Mouse (Mus musculus) heart, postnatal 14 days (tissue): ENCODE data around the gene Taf1c. TPM values are rescaled to one million over a fixed set of nuclear protein-coding genes. Genes with fewer than 3 reads are reported as not detected.
A peak's percentile ranks its signal among the peaks of the same experiment; 100 is the strongest.

Source experiments
- DNase-seq, 2 experiments: peaks; one replicate each; pipeline ENCODE4 v3.0.0; 2021 to 2022
- intact Hi-C: fragments of 180-260 bp; cut with DNase I; formaldehyde crosslinking; loops from one replicate; pipeline ENCODE4 v1.15.1; 2025
- total RNA-seq, 2 experiments: library from RNA; stranded (reverse); gene quantifications; 2 replicates each; pipeline ENCODE4 v1.2.3; 2021

Gene Taf1c
- total RNA-seq, 2 experiments from 2014 or later = 4.0 to 4.2 TPM

DNA sequence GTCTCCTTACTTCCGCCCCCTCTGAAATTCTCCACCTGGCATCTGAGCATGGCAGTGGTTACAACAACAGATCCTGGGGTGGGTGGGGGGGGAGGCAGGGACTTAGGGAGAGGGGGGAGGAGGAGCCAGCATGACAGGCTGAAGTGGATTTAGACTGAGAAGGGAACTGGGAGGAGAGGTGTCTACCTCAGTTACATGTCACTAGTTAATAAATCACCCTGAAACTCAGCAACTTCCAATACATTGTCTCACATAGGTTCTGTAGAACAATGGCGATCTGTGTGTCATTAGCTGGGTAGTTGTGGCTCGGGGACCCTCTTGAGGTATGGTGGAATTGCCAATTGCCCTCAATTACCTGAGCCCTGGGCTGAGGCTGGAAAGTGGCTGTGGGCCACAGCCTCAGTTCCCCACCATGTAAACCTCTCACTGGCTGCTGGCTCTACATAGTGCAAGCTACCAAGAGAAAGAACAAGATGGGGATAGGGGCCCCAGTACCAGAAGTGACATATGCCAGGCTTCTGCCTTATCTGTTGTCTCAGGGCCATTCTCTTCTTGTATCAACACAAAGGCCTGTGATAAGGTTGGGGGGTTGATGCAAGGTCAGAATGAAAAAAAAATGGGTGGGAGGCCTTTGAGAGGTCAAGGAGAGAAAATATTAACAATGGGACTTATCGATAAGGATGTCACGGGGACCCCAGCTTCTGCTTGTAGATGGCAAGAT is 24.4 kb downstream of the Taf1c start:
- intact Hi-C loops = no loop called here
- DNase-seq = no peak

DNA sequence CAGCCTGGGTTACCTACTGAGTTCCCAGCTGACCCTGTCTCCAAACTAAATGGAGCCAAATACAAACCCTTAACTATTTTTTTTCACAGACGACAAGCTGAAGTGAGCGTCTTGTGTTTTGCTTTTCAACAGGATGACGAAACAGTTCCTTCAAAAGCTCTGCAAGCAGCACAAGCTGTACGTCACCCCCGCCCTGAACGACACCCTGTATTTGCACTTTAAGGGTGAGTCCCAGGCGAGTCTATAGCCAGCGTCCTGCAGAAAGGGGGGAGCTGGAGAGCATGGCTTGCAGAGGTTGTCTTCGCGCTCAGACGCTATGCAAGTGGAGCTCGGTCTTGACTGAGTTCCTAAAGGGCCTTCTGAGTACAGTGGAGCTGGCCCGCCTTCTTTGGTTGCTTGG is 25.9 kb downstream of the Taf1c start:
- DNase-seq = no peak
- intact Hi-C loops = no loop called here

DNA sequence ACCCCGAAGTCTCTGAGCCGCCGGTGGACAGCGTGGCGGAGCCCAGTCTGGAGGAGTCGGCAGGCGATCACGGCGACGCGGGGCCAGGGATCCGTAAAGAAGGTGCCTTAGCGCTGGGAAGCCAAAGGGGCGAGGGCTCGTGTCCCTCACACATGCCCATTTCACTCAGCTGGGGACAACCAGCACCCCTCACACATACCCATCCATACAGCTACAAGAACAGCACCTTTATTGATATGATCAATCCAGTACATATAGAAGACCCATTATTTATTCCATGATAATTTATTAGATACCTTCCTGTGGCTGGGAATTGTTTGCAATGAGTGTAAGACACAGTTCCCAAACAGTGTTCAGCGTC is 29.7 kb downstream of the Taf1c start:
- intact Hi-C loops = no loop called here
- no peak for DNase-seq

DNA sequence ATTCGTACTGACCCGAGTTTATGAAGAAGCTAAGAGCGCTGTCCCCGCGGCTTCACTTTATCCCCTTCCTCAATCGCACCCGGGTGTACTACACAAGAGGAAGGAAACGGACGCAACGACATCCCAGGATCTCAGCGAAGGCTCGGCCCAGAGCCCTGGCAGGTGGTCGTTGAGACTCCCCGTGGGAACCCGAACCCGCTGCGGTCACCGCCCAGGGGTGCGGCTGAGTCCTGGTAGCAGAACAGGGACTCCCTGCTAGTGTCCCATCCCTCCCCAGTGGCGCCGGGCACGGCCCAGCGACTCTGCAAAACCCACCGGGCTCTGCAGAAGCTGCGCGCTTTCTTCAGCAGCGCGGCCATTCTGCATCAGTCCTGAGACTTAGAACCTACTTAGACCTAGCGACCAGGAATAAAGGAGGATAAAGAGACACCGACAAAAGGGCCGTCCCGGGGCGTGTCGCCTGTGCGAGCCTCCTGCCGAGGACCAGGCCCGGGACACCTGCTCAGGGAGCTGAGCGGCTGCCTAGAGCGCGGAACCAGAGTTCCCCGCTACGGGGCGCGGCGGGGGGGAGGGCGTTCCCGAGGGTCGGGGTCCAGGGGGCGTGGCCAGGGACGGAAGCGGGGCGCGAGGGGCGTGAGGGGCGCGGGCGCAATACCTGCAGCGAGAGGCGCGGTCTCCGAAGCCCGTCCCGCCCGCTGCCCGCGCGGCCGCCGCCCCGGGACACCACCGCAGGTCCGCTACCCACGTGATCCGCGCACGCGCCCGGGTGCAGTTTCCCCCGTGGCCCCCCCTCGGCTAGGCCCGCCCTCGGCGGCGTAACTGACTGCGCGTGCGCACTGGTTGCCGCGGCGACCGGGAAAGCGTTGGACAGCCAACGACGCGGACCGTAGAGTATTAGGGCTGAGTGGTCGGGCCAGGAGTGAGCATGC is 30.3 kb downstream of the Taf1c start, which contains the start of the genes Hsdl1 and Dnaaf1:
Gene Hsdl1, minus strand, starts transcription at position 747 of the 929 bp plus-strand sequence.
Gene Dnaaf1, plus strand, starts transcription at position 799 of the 929 bp plus-strand sequence.
- DNase-seq = peak; percentile 99
- intact Hi-C loops = loop anchor here (1.0 kb wide), 1 partner anchor 14 kb away; no protein-coding TSS in a partner anchor

DNA sequence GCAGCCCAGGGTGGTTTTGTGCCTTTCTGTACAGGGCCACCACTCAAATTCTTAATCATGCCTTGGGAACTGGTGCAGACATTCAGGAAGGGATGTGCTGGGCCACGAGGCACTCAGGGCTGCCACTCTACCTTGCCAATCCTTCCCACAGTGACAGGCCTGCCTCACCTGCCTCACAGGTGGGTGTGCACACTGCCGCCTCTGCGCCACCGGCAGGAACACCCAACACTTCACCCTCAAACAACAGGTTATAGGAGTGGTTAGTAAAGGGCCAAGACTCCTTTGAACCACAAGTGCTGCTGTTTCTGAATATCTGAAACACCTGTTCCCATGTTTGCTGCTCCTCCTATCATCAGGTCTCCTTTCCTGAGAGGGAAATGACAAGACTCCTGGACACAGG is 32.6 kb downstream of the Taf1c start:
- intact Hi-C loops = no loop called here

DNA sequence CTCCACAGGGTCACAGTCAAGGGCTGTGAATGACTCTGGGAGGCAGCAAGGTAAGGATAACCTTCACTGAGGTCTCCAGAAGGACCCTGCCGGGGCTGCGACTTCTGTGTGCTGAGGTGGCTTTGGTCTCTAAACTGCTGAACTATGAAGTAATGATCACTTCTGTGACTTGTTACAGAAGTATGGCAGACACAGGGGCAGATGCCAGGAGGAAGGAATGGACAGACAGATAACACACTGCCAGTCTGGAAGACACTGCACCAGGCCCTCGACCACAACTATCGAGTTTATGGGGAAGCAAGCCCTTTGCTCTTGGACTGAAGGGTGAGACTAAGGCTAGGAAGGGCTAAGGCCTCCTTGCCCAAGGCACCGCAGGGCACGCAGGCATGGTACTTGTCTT is 33.9 kb downstream of the Taf1c start:
- DNase-seq = no peak
- intact Hi-C loops = no loop called here

More for the DNA sequence above, 32.6 kb downstream of the Taf1c start:
- DNase-seq = no peak

DNA sequence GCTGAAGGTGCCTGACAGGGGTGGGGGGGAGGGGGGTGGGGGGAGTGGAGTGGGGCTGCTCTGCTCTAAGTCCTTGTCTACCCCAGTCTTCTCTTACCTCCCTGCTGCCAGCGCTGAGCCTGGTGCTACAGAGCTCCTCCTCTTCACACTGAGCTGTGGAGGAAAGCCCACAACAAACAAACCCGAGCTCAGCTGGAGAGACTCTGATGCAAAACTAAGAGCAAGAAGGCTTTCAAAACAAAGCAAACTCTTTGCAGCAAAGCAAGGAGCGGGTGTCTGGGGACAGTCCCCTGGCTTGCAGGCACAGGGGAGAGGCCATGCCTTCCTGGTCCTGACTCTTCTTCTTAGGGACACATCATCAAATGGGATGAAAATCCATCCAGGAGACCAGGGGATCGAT is 35.1 kb downstream of the Taf1c start:
- intact Hi-C loops = no loop called here
- no peak for DNase-seq

DNA sequence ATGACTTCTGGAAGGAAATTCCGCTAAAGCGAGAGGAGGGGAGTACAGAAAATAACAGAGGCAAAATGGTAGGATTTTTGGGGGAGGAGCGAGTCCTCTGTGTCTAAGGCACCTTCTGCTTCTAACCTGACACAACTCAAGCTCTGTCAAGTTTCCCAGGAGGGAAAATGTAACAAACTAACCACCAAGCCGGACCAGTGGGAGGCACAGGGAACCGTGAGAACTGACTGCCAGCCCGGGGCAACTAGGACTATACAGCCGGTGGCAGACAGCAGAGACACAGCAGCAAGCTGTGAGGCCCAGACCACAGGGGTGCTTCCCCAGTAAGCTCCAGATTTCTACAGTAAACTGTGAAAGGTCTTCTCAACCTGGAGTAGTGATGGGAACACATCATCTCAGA is 36.1 kb downstream of the Taf1c start:
- intact Hi-C loops = no loop called here
- no peak for DNase-seq

DNA sequence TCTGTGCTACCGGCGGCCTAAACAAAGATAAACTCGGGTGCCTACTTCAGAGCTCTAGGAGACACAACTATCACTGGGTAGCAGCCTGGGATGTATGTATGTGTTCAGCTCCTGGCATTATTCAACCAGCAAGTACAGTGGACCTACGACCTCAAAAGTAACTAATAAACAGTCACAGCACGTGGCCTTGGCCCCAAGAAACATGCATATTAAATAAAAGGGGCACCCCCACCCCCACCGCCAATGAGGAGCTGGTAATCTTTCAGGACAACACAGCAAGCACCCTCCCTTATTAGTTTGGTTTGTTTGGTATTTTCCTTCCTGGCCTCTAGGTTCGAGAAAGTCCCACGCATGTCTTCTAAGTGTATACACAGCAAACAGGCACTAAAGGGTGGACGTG is 36.8 kb downstream of the Taf1c start:
- intact Hi-C loops = no loop called here
- DNase-seq = no peak

DNA sequence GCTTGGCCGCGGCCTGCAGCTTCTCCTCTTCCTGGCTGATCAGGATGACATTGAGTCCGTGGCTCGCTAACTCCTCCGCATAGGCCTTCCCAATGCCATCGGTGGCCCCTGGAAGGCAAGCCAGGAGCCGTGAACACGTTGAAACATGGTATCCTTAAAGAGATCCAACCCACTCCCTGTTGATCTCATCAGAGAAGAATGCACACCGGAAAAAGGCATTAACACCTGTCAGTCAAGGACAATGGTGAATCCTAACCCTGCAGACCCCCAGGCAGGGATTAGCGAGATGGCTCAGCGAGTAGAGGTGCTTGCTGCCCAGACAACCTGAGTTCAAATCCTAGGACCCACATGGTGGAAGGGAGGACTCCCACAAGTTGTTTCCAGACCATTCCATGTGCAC is 38.7 kb downstream of the Taf1c start:
- no peak for DNase-seq
- intact Hi-C loops = no loop called here

DNA sequence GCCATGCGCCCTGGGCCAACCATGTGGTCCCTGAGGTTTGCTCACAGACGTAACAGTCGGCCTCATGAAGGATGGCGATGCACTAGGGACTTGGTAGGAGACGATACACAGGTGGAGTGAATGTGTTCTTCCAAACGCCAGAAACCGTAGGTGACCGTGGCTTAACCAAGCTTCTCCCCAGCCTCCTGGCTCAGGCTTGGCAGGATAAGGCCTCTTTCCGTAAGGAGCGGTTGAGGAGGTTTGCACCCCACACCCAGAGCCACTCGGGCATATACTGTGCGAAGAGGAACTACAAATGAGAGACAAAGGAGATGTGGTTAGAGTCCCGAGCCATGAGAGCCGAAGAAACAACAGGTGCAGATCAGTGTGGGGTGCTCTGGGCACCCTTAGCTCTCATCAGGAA is 41.2 kb downstream of the Taf1c start:
- DNase-seq = no peak
- intact Hi-C loops = no loop called here

DNA sequence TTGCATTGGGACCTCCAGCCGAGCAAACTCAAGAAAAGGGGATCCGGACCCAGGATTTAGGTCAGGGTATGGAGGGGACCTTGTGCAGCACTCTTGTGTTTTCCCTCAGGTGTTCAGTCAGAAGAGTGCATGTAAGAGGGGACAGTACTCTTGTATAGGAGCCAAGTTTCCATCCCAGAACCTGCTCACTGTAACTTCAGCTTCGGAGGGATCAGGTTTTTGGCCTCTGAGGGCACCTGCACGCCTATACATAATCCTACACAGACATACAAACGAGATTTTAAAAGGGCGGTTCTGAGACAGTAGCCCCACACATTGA is 45.7 kb downstream of the Taf1c start:
- intact Hi-C loops = loop anchor here (5.0 kb wide), 1 partner anchor 43 kb away; no protein-coding TSS in a partner anchor
- no peak for DNase-seq

DNA sequence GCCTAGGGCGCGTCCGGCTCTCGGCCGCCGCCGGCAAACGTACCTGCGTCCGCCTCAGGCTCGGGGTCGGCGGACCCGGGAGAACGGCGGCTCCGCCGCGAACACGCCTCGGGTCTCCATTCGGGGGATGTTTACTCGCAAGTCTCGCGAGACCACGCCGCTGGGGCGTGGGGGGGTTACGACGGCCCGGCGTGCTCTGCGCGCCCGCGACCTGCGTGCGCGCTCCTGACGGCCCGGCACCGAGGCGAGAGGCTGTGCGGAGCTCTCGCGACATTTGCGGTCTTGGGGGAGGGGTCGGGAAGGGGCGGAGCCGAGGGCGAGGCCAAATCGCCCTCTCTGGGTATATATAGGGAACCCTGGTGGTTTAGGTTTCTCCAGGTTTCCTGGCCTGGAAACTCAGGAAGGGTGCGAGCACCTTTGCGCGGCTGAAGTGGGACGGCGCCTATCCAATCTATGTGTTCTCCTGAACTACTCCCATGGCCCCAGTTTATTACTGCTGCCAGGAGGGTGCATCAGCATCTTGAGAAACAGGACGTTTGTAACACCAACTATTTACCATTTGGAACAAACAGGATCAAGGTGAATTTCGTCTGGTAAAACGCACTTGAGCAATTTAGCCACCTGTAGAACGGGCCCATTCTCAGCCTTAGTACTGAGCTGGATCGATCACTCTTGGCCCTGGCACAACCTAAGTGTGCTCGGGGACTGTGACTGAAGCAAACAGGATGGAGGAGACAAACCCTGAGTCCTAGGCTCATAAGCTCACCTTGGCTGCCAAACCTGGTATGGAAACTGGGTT is 46.2 kb downstream of the Taf1c start, which contains the start of gene Mbtps1:
Gene Mbtps1, minus strand, starts transcription at position 133 of the 799 bp plus-strand sequence.
- intact Hi-C loops = loop anchor here (5.0 kb wide), 1 partner anchor 43 kb away; no protein-coding TSS in a partner anchor
- peak; percentile 99 for DNase-seq

DNA sequence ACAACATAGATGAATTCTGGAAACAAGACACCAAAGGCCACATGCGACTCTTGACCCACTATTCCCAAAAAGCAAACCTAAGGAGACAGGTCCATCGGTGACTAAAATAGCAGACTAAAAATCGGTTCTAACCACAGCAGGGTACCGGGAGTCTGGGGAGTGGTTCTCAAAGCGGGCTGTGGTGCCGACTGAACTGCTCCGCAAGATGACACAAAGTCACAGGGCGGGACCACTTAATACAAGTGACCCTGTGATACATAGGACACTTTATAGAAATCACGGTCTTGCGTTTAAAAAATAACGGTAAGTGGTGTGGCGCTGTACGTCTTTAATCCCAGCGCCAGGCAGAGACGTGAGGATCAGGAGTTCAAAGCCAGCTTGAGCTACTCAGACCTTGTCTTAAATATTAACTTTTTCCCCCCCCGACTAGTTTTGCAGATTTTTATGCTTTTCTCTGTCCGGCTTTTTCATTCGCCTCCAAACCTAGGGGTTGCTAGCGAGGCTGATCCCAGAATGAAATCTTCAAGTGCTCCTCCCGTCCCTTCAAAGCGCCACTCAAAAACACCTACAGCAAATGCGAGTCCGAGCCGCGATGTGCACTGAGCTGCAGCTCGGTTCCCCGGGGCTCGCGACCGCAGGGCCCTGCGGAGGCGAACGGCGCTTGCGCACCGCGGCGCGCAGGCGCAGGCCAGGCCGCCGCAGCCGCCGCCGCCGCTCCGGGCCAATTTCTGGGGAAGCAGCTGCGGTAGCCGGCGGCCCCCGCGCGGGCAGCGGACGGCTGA is 47.0 kb downstream of the Taf1c start:
- intact Hi-C loops = loop anchor here (5.0 kb wide), 1 partner anchor 44 kb away; no protein-coding TSS in a partner anchor
- DNase-seq = peak in 1 of 2 experiments; percentile 86

DNA sequence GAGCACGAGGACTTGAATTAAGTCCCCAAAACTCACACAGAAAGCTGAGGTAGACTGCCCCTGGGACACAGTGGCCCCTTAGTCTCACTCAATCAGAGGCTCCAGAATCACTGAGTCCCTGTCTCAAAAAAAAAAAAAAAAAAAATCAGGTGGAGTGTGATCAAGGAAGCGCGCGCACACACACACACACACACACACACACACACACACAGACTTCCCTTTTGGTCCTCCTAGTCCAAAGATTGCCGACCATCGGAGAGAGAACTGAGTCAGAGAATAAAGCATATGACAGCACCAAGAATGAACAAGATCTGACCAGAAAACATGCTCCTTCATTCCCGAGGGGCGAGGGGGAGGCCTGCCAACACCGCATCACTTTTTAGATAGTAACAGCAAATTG is 47.9 kb downstream of the Taf1c start:
- no peak for DNase-seq
- intact Hi-C loops = loop anchor here (5.0 kb wide), 1 partner anchor 45 kb away; no protein-coding TSS in a partner anchor

DNA sequence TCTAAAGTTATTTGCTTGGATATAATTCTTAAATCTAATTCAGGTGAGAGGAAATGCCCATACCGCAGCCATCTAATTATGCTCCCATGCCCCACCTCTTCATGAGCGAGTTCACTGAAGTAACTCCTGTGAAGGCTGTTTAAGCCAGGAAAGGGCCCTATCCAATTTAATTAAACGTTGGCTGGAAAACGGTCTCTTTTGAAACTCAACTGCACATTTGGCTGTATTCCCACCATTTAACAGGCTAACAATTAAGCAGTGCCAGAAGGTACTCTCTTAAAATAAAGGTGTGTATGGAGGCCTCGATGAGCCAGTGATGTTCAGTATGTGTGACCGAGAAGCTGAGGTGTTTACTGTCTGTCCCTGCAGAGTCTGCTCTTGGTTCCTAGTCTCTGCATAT is 49.2 kb downstream of the Taf1c start:
- intact Hi-C loops = loop anchor here (5.0 kb wide), 1 partner anchor 46 kb away; no protein-coding TSS in a partner anchor
- DNase-seq = no peak

DNA sequence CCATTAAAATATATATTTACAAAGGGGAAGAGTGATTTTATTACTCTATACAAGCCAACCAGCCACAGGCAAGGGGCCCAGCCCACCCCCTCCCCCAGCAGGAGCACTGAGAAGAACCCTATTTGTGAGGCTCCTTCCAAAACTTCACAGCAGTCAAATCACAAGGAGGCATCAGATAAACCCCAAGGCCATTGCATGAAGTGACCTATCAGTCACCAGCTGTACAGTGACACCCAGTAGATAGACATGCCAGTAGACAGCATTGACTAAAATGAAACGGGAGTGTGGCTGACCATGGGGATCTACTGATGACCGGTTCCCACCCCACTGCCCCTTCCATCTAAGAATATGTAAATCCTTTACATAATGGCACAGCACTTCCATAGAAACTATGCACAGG is 52.1 kb downstream of the Taf1c start:
- no peak for DNase-seq
- intact Hi-C loops = no loop called here

DNA sequence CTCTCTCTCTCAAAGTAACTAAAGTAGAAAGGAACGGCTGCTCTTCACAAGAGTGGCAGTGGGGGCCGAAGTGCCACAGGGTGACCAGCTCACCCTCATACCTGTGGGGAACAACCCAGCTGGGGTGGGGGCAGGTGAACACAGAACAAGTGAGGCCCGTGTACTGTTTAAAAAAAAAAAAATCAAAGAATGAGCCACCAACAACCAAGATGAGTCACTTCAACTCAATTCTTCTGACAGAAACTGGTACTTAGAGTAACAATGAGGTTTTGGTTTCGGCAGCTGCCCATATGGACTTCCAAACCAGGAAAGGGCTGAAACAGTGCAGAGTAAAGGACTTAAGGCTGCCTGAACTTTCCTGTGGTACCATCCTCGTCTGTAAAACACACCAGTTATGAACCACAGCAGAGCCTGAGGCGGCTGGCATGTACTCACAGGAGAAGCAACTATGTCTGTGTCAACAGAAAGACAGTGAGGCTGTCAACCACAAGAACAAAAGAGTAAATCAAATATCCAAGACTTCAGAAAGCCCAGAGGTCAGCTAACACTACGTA is 56.4 kb downstream of the Taf1c start:
- DNase-seq = no peak
- intact Hi-C loops = no loop called here
